Mouse (Mus musculus): Measurements from ENCODE around the gene Spag7. TPM values are rescaled to one million over a fixed set of nuclear protein-coding genes. Genes with fewer than 3 reads are reported as not detected.

Gene Spag7
- polyA plus RNA-seq, 1 experiment: not detected

GRCm38 (mm10) chr11:70655571-70656455, 13.4 kb downstream of the Spag7 start:
- 3% methylated on average over 61 of the region's 61 CpGs for WGBS
- 0 out of 2 replicates have a peak, but pooled peaks have one; percentile 21 for TF ChIP-seq POLR2A (IDR thresholded peaks at IDR 0.05; ENCODE audit: insufficient read depth, low read depth, low read length)
- TF ChIP-seq CTCF (IDR thresholded peaks at IDR 0.05; ENCODE audit: insufficient read depth, low read depth, low read length): no peak
- H3K27ac ChIP-seq (ENCODE audit: insufficient read depth, low read depth, low read length): peak overlapping the region; percentile 6; the same call in 1 of the 2 replicates
- H3K4me3 ChIP-seq (ENCODE audit: insufficient read depth, low read depth, low read length): peak overlapping the region; percentile 78
- H3K4me1 ChIP-seq (ENCODE audit: control insufficient read depth, insufficient read depth, low read length): peaks cover 19% of the 10 kb centered on the region

GRCm38 (mm10) chr11:70654923-70655570, 14.2 kb downstream of the Spag7 start:
- peak; percentile 65; the same call in 1 of the 2 replicates for TF ChIP-seq POLR2A (IDR thresholded peaks at IDR 0.05; ENCODE audit: insufficient read depth, low read depth, low read length)
- TF ChIP-seq CTCF (IDR thresholded peaks at IDR 0.05; ENCODE audit: insufficient read depth, low read depth, low read length): no peak
- Histone ChIP-seq H3K4me1 (ENCODE audit: control insufficient read depth, insufficient read depth, low read length) (peaks cover 19% of the 10 kb centered on the region), H3K27ac (ENCODE audit: insufficient read depth, low read depth, low read length) (peak overlapping the region; percentile 78), H3K4me3 (ENCODE audit: insufficient read depth, low read depth, low read length) (peak overlapping the region; percentile 78)
- WGBS: under 1% methylated on average over 48 of the region's 48 CpGs

- Histone ChIP-seq H3K27ac (ENCODE audit: insufficient read depth, low read depth, low read length) (peak within 1 kb of the TSS; percentile 80), H3K4me3 (ENCODE audit: insufficient read depth, low read depth, low read length) (peak within 1 kb of the TSS; percentile 78), H3K4me1 (ENCODE audit: control insufficient read depth, insufficient read depth, low read length) (peaks cover 20% of the 10 kb centered on the region)
- WGBS: under 1% methylated on average over 61 of the region's 61 CpGs
- TF ChIP-seq CTCF (IDR thresholded peaks at IDR 0.05; ENCODE audit: insufficient read depth, low read depth, low read length): no peak
- peak; percentile 75 for TF ChIP-seq POLR2A (IDR thresholded peaks at IDR 0.05; ENCODE audit: insufficient read depth, low read depth, low read length)
Observed at GRCm38 (mm10) chr11:70654198-70654922, 14.9 kb downstream of the Spag7 start, which contains the start of gene Pfn1. Pfn1 (minus strand) TSS chr11:70654644.

- under 1% methylated on average over 63 of the region's 63 CpGs for WGBS
- no peak for TF ChIP-seq CTCF (IDR thresholded peaks at IDR 0.05; ENCODE audit: insufficient read depth, low read depth, low read length)
- TF ChIP-seq POLR2A (IDR thresholded peaks at IDR 0.05; ENCODE audit: insufficient read depth, low read depth, low read length): no peak
- H3K4me3 ChIP-seq (ENCODE audit: insufficient read depth, low read depth, low read length): peak overlapping the region; percentile 78
- peak overlapping the region; percentile 80 for H3K27ac ChIP-seq (ENCODE audit: insufficient read depth, low read depth, low read length)
- H3K4me1 ChIP-seq (ENCODE audit: control insufficient read depth, insufficient read depth, low read length): peaks cover 24% of the 10 kb centered on the region
Observed at GRCm38 (mm10) chr11:70653345-70654197, 15.6 kb downstream of the Spag7 start.

- no peak overlapping the region for H3K27ac ChIP-seq (ENCODE audit: insufficient read depth, low read depth, low read length)
- peak overlapping the region; percentile 78 for H3K4me3 ChIP-seq (ENCODE audit: insufficient read depth, low read depth, low read length)
- 48% methylated on average over 6 of the region's 6 CpGs for WGBS
- peaks cover 24% of the 10 kb centered on the region for H3K4me1 ChIP-seq (ENCODE audit: control insufficient read depth, insufficient read depth, low read length)
- TF ChIP-seq POLR2A (IDR thresholded peaks at IDR 0.05; ENCODE audit: insufficient read depth, low read depth, low read length) (no peak), CTCF (IDR thresholded peaks at IDR 0.05; ENCODE audit: insufficient read depth, low read depth, low read length) (no peak)
Observed at GRCm38 (mm10) chr11:70652884-70653344, 16.3 kb downstream of the Spag7 start.

- H3K27ac ChIP-seq (ENCODE audit: insufficient read depth, low read depth, low read length): no peak overlapping the region
Observed at GRCm38 (mm10) chr11:70652029-70652883, 17.0 kb downstream of the Spag7 start.

GRCm38 (mm10) chr11:70651391-70651790, 17.8 kb downstream of the Spag7 start:
- Histone ChIP-seq H3K4me1 (ENCODE audit: control insufficient read depth, insufficient read depth, low read length) (peaks cover 21% of the 10 kb centered on the region), H3K4me3 (ENCODE audit: insufficient read depth, low read depth, low read length) (no peak overlapping the region), H3K27ac (ENCODE audit: insufficient read depth, low read depth, low read length) (no peak overlapping the region)
- 20% methylated on average over 2 of the region's 2 CpGs for WGBS
- TF ChIP-seq POLR2A (IDR thresholded peaks at IDR 0.05; ENCODE audit: insufficient read depth, low read depth, low read length): no peak
- TF ChIP-seq CTCF (IDR thresholded peaks at IDR 0.05; ENCODE audit: insufficient read depth, low read depth, low read length): no peak

More at GRCm38 (mm10) chr11:70652029-70652883, 17.0 kb downstream of the Spag7 start:
- H3K4me3 ChIP-seq (ENCODE audit: insufficient read depth, low read depth, low read length): no peak overlapping the region
- peaks cover 24% of the 10 kb centered on the region for H3K4me1 ChIP-seq (ENCODE audit: control insufficient read depth, insufficient read depth, low read length)
- WGBS: 50% methylated on average over 12 of the region's 12 CpGs
- no peak for TF ChIP-seq CTCF (IDR thresholded peaks at IDR 0.05; ENCODE audit: insufficient read depth, low read depth, low read length)
